Mouse (Mus musculus) MEL-GATA-1-ER (cell line): ENCODE measurements around the gene Fyb.

Experiments used
- DNase-seq: peaks from one replicate; pipeline ENCODE4 v3.0.0-alpha.2; 2012; ENCODE audit warnings: low read depth; ENCODE audit errors: extremely low read depth

Gene Fyb

DNA sequence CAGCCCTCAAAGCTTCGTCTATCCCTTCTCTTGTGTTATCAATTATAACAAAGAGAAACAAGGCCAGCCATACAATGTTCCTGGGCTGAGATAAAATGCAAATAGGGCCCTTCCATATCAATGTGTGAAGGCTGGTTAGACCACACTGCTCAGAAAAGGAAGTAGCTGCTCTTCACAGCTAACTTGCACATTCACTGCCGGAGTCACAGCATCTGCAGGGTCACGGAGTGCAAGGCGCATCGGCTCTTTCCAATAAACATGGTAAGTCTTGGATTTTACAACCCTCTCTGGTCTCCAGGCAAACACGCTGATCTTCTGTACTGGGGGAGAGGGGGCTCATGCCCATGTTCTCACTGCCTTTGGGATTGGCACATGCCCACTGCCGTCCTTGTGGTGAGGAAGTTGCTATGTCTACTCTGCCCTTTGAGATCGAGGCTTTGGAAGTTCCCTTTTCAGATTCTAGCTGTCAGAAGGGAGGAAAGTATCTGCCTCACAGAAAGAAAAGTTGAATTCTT is at the start of gene Fyb:
TSS of gene Fyb (plus strand) at position 201 of the 515 bp plus-strand sequence.
- DNase-seq, result peak; percentile 91

DNA sequence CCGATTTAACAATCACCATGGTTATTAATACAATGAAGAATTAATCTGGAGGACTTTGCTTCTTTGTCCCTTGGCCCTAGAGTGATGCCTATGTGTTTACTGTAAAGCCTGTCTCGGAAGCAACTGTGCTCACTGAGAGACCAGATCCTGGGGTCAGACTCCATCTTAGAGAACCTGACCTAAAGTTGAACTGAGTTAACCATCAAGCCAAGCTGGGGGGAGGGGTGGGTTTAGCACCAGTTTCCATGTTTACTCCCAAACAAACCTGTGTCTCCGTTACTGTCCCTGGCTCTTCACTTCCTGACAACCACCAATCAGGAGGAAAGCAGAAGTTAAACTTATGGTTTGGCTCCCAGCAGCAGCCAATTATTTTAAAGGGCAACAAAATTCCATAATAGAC is 39.1 kb upstream of the Fyb start:
- DNase-seq, result no peak

- DNase-seq, result no peak
These were observed 30.3 kb upstream of the Fyb start for GRCm38 (mm10) chr15:6492386-6492785.

DNA sequence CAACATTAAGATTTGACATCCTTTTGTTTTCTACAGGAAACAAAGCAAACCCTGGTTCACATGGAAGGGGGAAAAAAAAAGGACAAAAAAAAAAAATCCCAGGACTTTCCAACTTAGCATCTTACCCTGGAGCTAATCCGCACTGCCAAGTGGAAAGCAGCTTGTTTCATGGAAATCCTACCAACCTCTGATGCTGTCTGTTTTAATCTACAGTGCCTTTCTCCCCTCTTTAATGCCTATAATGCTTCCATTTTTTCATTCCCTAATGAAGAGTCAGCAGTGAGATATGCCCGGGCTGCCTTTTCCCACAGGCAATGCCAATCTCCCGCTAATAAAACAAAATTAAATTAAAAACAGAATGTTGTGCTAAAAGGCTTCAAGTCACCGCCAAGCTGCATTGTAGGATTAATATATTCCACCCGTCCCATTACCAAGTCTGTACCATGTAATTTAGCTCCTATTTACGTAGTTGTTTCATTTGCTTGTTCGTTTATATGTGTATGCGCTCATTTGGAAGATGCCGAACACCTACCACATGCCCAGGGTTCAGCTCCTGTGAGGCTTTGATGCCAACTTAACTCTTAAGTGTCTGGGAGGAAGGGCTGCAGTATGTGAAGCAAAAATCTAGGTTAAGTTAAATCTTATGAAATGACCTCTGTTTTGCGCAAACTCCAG is 24.1 kb upstream of the Fyb start:
- no peak for DNase-seq

DNA sequence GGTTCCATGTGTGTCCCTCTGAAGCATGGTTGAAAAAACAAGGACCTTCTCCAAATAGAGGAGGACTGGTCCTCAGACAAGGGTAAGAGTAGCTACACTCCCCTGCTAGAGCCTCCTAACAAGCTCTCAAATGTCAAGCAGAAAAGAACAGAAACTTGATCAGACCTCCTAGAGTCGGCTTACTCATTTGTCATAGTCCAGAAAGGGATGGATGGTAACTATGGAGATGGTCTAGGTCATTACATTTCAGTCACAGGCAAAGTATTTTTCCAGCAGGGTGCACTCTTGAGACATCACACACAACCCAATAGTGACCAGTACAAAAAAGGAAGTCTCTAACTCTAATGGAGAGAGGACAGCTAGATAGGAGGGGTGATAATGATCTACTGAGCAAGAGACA is 21.9 kb upstream of the Fyb start:
- DNase-seq, result no peak

- DNase-seq, result no peak
These were observed 5.1 kb upstream of the Fyb start for GRCm38 (mm10) chr15:6517525-6517924.

- DNase-seq, result no peak
These were observed 3.0 kb upstream of the Fyb start for GRCm38 (mm10) chr15:6519417-6520255.

DNA sequence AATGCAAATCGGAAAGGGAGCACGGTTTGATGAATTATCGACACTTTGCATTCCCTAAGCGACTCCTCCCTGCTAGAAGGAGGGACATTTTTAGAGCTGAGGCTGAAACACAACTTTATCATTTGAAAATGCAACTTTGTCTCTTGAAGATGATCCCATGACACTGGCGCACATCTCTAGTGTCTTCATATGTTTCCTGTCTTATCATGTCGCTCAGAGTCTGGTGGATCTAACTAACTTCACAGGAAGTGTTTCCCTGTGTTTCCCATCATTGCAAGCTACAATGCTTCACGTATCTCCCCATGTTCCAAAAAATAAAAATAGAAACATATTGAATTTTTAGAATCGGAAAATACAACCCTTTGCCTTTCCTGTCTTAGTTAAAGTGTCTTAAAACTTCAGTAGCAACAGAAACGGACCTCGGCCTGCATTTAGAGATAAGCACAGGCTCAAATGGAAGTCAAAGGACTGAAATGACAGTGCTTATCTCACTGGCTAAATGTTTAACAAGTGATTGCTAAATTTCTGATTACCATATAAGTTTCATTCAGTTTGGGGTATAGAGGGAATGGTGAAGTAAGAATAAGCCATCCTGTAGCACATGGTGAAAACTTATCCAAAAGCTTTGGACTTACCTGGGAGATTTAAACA is 2.0 kb upstream of the Fyb start:
- peak; percentile 74 for DNase-seq

GRCm38 (mm10) chr15:6524801-6525200 is 2.1 kb downstream of the Fyb start:
- no peak for DNase-seq

- DNase-seq, result no peak
These were observed 2.7 kb downstream of the Fyb start for GRCm38 (mm10) chr15:6525386-6525785.

DNA sequence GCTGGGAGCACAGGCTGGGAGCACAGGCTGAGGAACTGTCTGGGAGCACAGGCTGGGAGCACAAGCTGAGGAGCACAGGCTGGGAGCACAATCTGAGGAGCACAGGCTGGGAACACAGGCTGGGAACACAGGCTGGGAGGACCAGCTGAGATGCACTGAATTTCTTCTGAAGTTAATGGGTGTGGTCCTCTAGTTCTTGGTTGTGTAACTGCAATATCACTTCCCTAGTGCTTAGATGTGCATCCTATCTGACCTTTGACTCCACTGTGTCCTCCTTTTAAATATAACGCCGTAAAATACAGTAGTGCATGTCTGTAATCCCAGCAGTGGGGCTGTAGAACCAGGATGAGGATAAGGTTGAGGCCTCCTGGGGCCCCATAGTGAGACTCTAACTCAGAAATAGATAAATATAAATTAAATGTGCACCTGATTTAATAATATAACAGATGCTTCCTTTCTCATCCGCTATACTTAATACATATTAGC is 11.2 kb downstream of the Fyb start:
- DNase-seq, result no peak

- DNase-seq, result no peak
These were observed 11.9 kb downstream of the Fyb start for GRCm38 (mm10) chr15:6534592-6534991.

DNA sequence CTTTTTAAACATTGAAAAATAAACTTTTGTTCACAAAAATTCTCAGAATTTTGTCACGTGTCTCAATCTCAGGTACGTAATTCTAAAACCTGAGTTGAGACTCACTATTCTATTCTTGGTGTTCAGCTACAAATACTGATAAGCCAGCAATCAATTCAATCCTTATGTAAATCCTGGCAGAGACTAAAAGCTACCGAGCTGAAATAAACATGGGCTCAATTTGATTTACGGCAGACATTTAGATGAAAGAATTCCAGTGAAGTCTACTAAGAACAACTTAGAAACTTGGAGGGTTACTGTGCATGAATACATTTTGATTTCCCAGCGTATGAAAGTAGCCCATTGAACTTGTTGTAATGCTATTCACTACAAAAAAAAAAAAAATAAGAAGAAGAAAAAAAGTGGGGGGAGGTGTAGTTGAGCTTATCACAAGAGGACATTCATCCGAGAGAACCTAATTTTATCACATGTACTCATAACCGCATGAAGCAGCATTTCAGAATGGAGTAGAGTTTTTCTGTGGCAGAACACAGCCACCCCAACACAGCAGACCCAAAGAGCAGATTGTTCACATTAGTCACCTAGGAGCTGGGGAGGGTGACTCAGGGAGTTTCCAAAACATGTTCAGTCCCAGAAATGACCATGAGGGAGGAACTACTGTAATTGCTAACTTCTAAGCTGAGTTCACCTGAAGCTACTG is 17.1 kb downstream of the Fyb start:
- peak; percentile 94 for DNase-seq

GRCm38 (mm10) chr15:6548911-6549310 is 26.3 kb downstream of the Fyb start:
- DNase-seq, result no peak

DNA sequence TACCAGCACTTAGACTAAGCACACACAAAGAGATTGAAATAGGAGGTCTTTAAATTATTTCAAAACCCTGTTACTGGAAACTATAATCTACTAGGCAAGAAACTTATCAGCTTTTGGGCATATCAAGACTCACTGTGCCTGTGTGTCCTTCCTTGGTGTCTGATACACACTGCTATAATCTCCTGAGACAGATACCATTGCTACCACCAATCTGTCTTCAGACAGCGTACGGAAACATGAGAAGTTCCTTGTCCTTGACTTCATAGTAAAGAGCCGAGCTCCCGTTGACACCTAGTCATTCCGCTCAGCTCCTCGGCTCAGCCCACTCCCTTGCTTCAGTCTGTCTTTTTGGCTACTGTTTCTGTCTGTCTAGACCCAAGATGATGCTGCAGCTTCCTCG is 29.2 kb downstream of the Fyb start:
- DNase-seq, result peak; percentile 56

- DNase-seq, result peak; percentile 74
These were observed 32.1 kb downstream of the Fyb start for GRCm38 (mm10) chr15:6554742-6555141.

DNA sequence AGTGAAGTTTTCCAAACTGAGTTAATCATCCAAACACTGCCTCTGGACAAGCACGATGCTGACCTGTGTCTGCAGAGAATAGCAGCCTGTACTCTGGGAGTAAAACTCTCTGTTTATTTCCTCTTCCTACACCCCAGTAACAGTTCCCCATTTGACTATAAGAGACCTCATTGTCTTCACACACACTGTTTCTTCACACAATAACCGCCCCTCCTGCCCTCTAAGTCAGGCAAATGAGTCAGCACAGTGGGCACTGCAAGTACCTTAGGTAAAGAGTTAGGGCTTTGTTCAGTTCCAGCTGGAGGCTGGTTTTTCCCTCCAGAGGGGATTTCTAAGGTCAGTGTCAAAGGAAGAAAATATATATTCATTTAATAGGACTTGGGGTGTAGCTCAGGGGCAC is 32.9 kb downstream of the Fyb start:
- peak; percentile 67 for DNase-seq

- no peak for DNase-seq
These were observed 33.6 kb downstream of the Fyb start for GRCm38 (mm10) chr15:6556272-6556671.

DNA sequence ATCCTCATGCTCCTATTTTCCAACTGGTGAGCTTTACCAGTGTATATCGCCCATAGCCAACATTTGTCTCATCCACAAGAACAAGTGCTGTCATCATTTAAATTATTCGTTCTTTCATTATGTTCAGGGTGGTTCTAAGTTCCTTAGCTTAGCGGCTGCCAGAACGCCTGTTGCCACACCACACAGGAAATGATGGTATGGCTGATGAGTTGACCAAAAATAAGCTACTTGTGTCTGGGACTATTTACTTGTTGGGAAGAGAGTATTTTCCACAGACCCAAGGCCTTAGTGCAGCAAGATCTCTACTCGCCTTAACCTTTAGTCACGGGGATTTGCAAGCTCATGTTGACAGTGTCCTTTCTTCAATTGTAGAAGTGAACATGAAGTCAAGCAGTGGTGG is 34.3 kb downstream of the Fyb start:
- DNase-seq, result no peak

DNA sequence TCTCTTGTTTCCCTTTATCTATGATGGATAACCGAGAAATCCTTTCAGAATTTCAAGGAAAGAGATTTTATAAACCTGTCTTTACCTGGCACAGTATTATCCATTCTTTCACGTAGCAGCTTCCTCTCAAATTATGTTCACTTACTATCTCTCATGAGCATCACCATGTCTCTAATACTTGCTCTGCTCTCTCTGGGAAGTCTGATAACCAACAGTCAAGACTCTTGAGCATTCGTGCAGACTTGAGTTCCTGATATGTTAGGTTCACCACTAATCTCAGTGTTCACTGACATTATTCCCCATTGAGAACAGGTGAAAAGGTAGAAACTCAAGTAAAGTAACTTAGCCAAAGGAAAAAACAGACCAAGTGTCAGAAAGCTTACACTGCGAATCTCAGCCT is 34.9 kb downstream of the Fyb start:
- DNase-seq, result no peak

DNA sequence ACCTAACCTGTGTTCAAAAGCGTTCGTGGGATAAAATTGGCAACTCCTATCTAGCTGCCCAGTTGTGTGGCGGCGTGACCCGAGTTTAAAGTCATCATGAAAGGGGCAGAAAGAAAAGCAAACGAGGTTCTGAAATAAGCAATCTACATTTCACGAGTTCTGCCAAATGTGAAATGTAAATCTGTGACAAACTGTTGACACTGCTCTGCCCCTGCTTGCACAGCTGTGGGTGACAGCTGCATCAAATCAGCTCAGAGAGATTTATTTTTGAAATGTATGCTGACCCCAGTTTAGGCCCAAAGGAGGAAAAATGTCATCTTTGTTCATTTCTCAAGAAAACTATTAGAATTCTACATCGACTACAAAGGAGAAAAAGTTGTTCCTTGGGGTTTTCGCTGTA is 36.5 kb downstream of the Fyb start:
- no peak for DNase-seq
